Mouse (Mus musculus) liver, embryonic 11.5 days (tissue): ENCODE results near the gene Slc39a7. TPM values are rescaled to one million over a fixed set of nuclear protein-coding genes. Genes with fewer than 3 reads are reported as not detected.

Source experiments
- ATAC-seq: fragments of 200-750 bp; cut with Nextera tagmentation; replicated peaks from 2 replicates; pipeline ENCODE4 v1.8.0; 2017; ENCODE audit warnings: moderate number of reproducible peaks, mild to moderate bottlenecking, moderate TSS enrichment, moderate library complexity; ENCODE audit not compliant: low FRiP score
- DNase-seq: peaks from one replicate; pipeline ENCODE4 v3.0.0-alpha.2; 2017; ENCODE audit warnings: low spot score
- H3K27ac ChIP-seq: fragments of 300-500 bp; sonication (generic); 2 replicates; pipeline ENCODE4 v1.5.1; 2014; ENCODE audit warnings: mild to moderate bottlenecking, low read depth, low read length, control low read depth
- H3K27me3 ChIP-seq: fragments of 300-500 bp; sonication (generic); replicated peaks from 2 replicates; pipeline ENCODE4 v1.6.1; 2014; ENCODE audit warnings: low read length, mixed read lengths; ENCODE audit not compliant: control insufficient read depth, insufficient read depth
- H3K36me3 ChIP-seq: fragments of 300-500 bp; sonication (generic); 2 replicates; pipeline ENCODE4 v1.6.1; 2014; ENCODE audit warnings: mild to moderate bottlenecking, low read length, moderate library complexity, mixed read lengths; ENCODE audit not compliant: control insufficient read depth, insufficient read depth
- H3K4me1 ChIP-seq: fragments of 300-500 bp; sonication (generic); replicated peaks from 2 replicates; pipeline ENCODE4 v1.6.1; 2014; ENCODE audit warnings: low read length, mixed read lengths; ENCODE audit not compliant: control insufficient read depth, insufficient read depth
- H3K4me2 ChIP-seq: fragments of 300-500 bp; sonication (generic); 2 replicates; pipeline ENCODE4 v1.6.1; 2014; ENCODE audit warnings: mild to moderate bottlenecking, control low read depth, moderate library complexity
- H3K4me3 ChIP-seq: fragments of 300-500 bp; sonication (generic); 2 replicates; pipeline ENCODE4 v1.5.1; 2014; ENCODE audit warnings: low read depth, low read length, control low read depth
- H3K9ac ChIP-seq: fragments of 300-500 bp; sonication (generic); 2 replicates; pipeline ENCODE4 v1.6.1; 2014; ENCODE audit warnings: low read depth, low read length, control low read depth
- H3K9me3 ChIP-seq: fragments of 300-500 bp; sonication (generic); 2 replicates; pipeline ENCODE4 v1.6.1; 2016; ENCODE audit warnings: low read length, inconsistent platforms, mixed read lengths; ENCODE audit not compliant: control insufficient read depth
- whole genome bisulfite sequencing: fragments of 180-500 bp; shearing (Covaris S2); extraction: QIAGEN DNeasy Blood & Tissue Kit; methylation state at CpG from one replicate; pipeline ENCODE4 v1.1.7; 2014; 5-methylcytosine and 5-hydroxymethylcytosine counted together
- polyA plus RNA-seq: library from polyadenylated mRNA; unstranded; fragments of >200 nt; fragmentation: Nextera tagmentation; extraction: Ambion mirVana; gene quantifications from 2 replicates; pipeline ENCODE4 v1.2.1, GENCODE M21; 2014

Slc39a7 gene
- polyA plus RNA-seq, 1 experiment from 2014 or later = 75.9 TPM

DNA sequence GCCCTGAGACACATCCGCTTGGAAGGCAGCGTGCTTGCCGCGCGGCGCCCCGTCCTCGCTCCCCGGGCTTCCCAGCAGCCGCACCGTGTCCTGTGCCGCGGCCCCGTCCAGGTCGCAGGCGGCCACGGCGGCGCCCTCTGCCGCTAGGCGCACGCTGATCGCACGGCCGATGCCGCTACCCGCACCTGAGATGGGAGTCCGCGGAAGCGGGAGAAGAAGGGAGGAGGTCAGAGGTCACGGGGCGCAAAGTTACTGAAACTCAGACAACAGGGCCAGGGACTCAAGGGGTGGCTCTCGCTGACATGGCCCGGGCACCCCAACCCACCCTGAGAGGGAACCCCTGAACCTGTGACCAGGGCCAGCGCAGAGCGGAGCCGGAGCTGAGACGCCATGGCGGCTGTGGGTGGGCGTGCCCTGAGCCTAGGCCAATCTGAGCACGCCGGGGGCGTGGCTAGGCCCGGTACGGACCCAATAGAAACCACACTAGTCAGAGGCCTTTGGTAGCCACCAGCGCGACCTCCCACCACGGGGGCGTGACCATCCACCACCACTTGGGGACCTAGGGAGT, 3.7 kb downstream of the Slc39a7 start, which contains the start of gene H2-Ke6:
H2-Ke6 (minus strand) TSS at position 405 of the 568 bp plus-strand sequence.
- peaks cover 25% of the 10 kb centered on the region for H3K36me3 ChIP-seq
- 0 out of 2 replicates have a peak, but pooled peaks cover 2% of the 10 kb centered on the region for H3K9me3 ChIP-seq
- H3K9ac ChIP-seq = peak within 1 kb of the TSS; percentile 64
- peak within 1 kb of the TSS; percentile 53 for H3K27ac ChIP-seq
- peak; percentile 94 for DNase-seq
- H3K4me3 ChIP-seq = peak within 1 kb of the TSS; percentile 81
- no peaks in the 10 kb centered on the region for H3K27me3 ChIP-seq
- H3K4me2 ChIP-seq = peak within 1 kb of the TSS; percentile 76
- peak; percentile 78 for ATAC-seq
- H3K4me1 ChIP-seq = peaks cover 54% of the 10 kb centered on the region
- WGBS = under 1% methylated on average over 49 of the region's 49 CpGs

GRCm38 (mm10) chr17:34026917-34027655, 4.4 kb downstream of the Slc39a7 start:
- DNase-seq = no peak

GRCm38 (mm10) chr17:34026221-34026620, 5.3 kb downstream of the Slc39a7 start:
- 35% methylated on average over 2 of the region's 2 CpGs for WGBS

More at GRCm38 (mm10) chr17:34026917-34027655, 4.4 kb downstream of the Slc39a7 start:
- Histone ChIP-seq H3K27ac (peak overlapping the region; percentile 53), H3K9me3 (0 out of 2 replicates have a peak, but pooled peaks cover 3% of the 10 kb centered on the region), H3K4me2 (peak overlapping the region; percentile 76), H3K4me3 (peak overlapping the region; percentile 80), H3K27me3 (no peaks in the 10 kb centered on the region), H3K4me1 (peaks cover 52% of the 10 kb centered on the region), H3K9ac (peak overlapping the region; percentile 64), H3K36me3 (peaks cover 27% of the 10 kb centered on the region)
- ATAC-seq = no peak
- WGBS = 14% methylated on average over 36 of the region's 36 CpGs

GRCm38 (mm10) chr17:34025756-34026151, 5.7 kb downstream of the Slc39a7 start:
- no peak for ATAC-seq
- DNase-seq = no peak
- no peaks in the 10 kb centered on the region for H3K27me3 ChIP-seq
- H3K9me3 ChIP-seq = peaks cover 4% of the 10 kb centered on the region; the same call in 1 of the 2 replicates
- H3K4me1 ChIP-seq = peaks cover 51% of the 10 kb centered on the region
- peak overlapping the region; percentile 88 for H3K4me3 ChIP-seq
- peak overlapping the region; percentile 93 for H3K9ac ChIP-seq
- WGBS = 25% methylated on average over 7 of the region's 7 CpGs
- H3K36me3 ChIP-seq = peaks cover 36% of the 10 kb centered on the region
- no peak overlapping the region for H3K27ac ChIP-seq
- H3K4me2 ChIP-seq = peak overlapping the region; percentile 97

More at GRCm38 (mm10) chr17:34026221-34026620, 5.3 kb downstream of the Slc39a7 start:
- Histone ChIP-seq H3K27ac (no peak overlapping the region), H3K36me3 (peaks cover 31% of the 10 kb centered on the region), H3K4me2 (peak overlapping the region; percentile 97), H3K27me3 (no peaks in the 10 kb centered on the region), H3K4me1 (peaks cover 52% of the 10 kb centered on the region), H3K9ac (no peak overlapping the region), H3K9me3 (0 out of 2 replicates have a peak, but pooled peaks cover 3% of the 10 kb centered on the region), H3K4me3 (peak overlapping the region; percentile 88; the same call in 1 of the 2 replicates)
- DNase-seq (no peak), ATAC-seq (no peak)

GRCm38 (mm10) chr17:34024861-34025755, 6.4 kb downstream of the Slc39a7 start:
- Histone ChIP-seq H3K4me3 (peak overlapping the region; percentile 88), H3K9ac (peak overlapping the region; percentile 93), H3K4me1 (peaks cover 45% of the 10 kb centered on the region), H3K36me3 (peaks cover 34% of the 10 kb centered on the region), H3K27ac (peak overlapping the region; percentile 90), H3K4me2 (peak overlapping the region; percentile 97), H3K27me3 (no peaks in the 10 kb centered on the region), H3K9me3 (peaks cover 6% of the 10 kb centered on the region; the same call in 1 of the 2 replicates)
- peak; percentile 22 for ATAC-seq
- DNase-seq = no peak
- 1% methylated on average over 57 of the region's 57 CpGs for WGBS

- Histone ChIP-seq H3K4me1 (peaks cover 37% of the 10 kb centered on the region), H3K9ac (peak within 1 kb of the TSS; percentile 93), H3K27me3 (no peaks in the 10 kb centered on the region), H3K27ac (peak within 1 kb of the TSS; percentile 90), H3K9me3 (peaks cover 10% of the 10 kb centered on the region; the same call in 1 of the 2 replicates), H3K36me3 (peaks cover 31% of the 10 kb centered on the region), H3K4me2 (peak within 1 kb of the TSS; percentile 97), H3K4me3 (peak within 1 kb of the TSS; percentile 88)
- WGBS = under 1% methylated on average over 57 of the region's 58 CpGs
- DNase-seq = peak; percentile 89
- peak; percentile 56 for ATAC-seq
Observed at GRCm38 (mm10) chr17:34024317-34024821, 7.1 kb downstream of the Slc39a7 start, which contains the start of gene Ring1. Gene Ring1 (minus strand): TSS chr17:34024680.

DNA sequence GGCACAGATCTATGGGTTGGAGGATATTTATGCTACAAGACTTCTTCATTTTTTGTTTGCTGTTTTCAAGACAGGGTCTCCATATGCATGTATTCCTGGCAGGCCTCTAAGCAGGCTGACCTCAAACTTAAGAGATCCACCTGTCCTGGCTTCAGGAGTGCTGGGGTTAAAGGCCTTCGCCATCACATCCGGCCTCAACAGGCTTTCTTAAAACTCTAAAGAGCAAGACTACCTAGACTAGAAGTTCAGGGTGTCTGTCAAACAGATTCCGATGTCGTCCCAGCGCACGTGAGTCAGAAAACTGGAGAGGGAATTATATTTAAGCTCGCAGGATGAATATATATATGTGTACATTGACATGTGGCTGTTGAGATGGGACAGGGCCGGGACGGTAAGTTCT, 7.8 kb downstream of the Slc39a7 start:
- DNase-seq (no peak), ATAC-seq (no peak)
- H3K9me3 ChIP-seq = peaks cover 15% of the 10 kb centered on the region; the same call in 1 of the 2 replicates
- WGBS = 68% methylated on average over 9 of the region's 9 CpGs
- peak overlapping the region; percentile 88 for H3K4me3 ChIP-seq
- H3K36me3 ChIP-seq = peaks cover 24% of the 10 kb centered on the region
- H3K9ac ChIP-seq = peak overlapping the region; percentile 93
- H3K27ac ChIP-seq = no peak overlapping the region
- no peaks in the 10 kb centered on the region for H3K27me3 ChIP-seq
- H3K4me2 ChIP-seq = peak overlapping the region; percentile 97
- peaks cover 30% of the 10 kb centered on the region for H3K4me1 ChIP-seq

DNA sequence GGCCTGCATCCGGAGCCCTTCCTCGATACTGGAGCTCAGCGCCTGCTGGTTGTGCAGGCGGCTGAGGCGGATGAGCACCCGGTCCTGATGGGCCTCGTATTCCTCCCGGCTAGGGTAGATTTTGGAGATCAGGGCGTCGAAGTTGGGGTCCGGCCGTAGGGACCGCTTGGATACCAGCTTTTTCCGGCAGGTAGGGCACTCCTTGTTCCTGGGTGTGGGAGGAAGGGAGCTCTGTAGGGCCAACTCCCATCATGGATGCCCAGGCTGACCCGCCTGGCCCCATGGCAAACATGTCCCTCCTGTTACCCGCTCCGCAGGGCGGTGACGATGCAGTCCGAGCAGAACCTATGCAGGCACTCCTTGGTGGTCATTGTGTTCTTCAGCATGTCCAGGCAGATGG, 8.5 kb downstream of the Slc39a7 start:
- no peaks in the 10 kb centered on the region for H3K27me3 ChIP-seq
- no peak overlapping the region for H3K4me2 ChIP-seq
- no peak overlapping the region for H3K4me3 ChIP-seq
- H3K4me1 ChIP-seq = peaks cover 23% of the 10 kb centered on the region
- no peak overlapping the region for H3K27ac ChIP-seq
- DNase-seq (no peak), ATAC-seq (no peak)
- peaks cover 15% of the 10 kb centered on the region; the same call in 1 of the 2 replicates for H3K9me3 ChIP-seq
- no peak overlapping the region for H3K9ac ChIP-seq
- 96% methylated on average over 20 of the region's 20 CpGs for WGBS
- peaks cover 19% of the 10 kb centered on the region for H3K36me3 ChIP-seq
